Mouse (Mus musculus): ENCODE data around the gene Magi2. TPM values are rescaled to one million over a fixed set of nuclear protein-coding genes. Genes with fewer than 3 reads are reported as not detected.
A peak's percentile ranks its signal among the peaks of the same experiment; 100 is the strongest.

Magi2 gene
- polyA plus RNA-seq, 1 experiment from 2014 or later, result 6.5 TPM

DNA sequence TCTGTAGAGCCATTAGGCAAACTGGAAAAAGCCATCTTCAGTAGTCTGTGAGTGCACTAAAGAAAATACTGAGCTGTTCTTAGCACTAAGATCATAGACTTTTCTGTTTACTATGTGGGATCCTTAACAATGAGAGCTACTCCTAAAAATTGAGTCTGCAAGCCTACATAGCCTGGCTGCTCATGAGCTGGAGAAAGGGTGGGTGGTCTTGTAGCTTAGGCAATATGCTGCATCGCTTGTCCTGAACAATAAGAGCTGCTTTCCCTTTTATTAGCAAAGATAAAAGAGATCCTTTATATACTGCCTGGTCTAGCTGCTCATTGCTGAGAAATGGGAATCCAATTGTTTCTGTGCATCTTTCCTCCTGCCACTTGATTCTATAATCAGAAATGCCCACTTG lies 841.7 kb downstream of the Magi2 start:
- Histone ChIP-seq H3K4me3 (no peak overlapping the region), H3K27ac (replicated peaks) (no peak overlapping the region), H3K4me1 (peaks cover 16% of the 10 kb centered on the region), H3K9me3 (no peaks in the 10 kb centered on the region), H3K36me3 (replicated peaks) (no peaks in the 10 kb centered on the region), H3K27me3 (replicated peaks; ENCODE audit: low read depth, poor library complexity, severe bottlenecking) (no peaks in the 10 kb centered on the region)
- DNase-seq (ENCODE audit: low spot score), result no peak
- 45% methylated on average over 1 of the region's 1 CpGs for WGBS

GRCm38 (mm10) chr5:20068921-20069486 lies 842.2 kb downstream of the Magi2 start:
- Histone ChIP-seq H3K4me3 (no peak overlapping the region), H3K9me3 (no peaks in the 10 kb centered on the region), H3K36me3 (replicated peaks) (no peaks in the 10 kb centered on the region), H3K27me3 (replicated peaks; ENCODE audit: low read depth, poor library complexity, severe bottlenecking) (no peaks in the 10 kb centered on the region), H3K27ac (replicated peaks) (no peak overlapping the region), H3K4me1 (peaks cover 16% of the 10 kb centered on the region)
- WGBS, result 35% methylated on average over 3 of the region's 3 CpGs
- DNase-seq (ENCODE audit: low spot score), result no peak

DNA sequence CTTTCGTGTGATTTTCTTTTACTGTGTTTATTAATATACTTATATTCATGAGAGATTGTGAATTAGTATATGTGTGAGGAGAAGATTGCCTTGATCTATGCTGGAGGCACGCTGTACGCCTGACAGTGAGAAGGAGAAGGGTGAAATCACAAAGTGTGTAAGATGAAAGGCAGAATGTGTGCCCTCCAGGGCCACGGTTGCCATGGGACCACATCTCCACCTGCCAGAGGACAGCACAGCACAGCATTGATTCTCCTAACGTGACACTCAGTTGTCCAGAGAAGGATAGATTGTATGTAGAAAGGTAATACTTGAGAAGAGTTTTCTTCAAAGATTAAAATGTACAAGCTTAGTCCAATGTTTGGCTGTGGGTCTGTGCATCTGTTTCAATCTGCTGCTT lies 847.3 kb downstream of the Magi2 start:
- Histone ChIP-seq H3K27ac (replicated peaks) (no peak overlapping the region), H3K4me1 (peaks cover under 1% of the 10 kb centered on the region; the same call in 1 of the 2 replicates), H3K4me3 (no peak overlapping the region), H3K36me3 (replicated peaks) (no peaks in the 10 kb centered on the region), H3K27me3 (replicated peaks; ENCODE audit: low read depth, poor library complexity, severe bottlenecking) (no peaks in the 10 kb centered on the region), H3K9me3 (no peaks in the 10 kb centered on the region)
- DNase-seq (ENCODE audit: low spot score), result no peak
- 77% methylated on average over 5 of the region's 5 CpGs for WGBS

- H3K27me3 ChIP-seq (replicated peaks; ENCODE audit: low read depth, poor library complexity, severe bottlenecking), result no peaks in the 10 kb centered on the region
- DNase-seq (ENCODE audit: low spot score), result no peak
- H3K4me1 ChIP-seq, result no peaks in the 10 kb centered on the region
- H3K36me3 ChIP-seq (replicated peaks), result no peaks in the 10 kb centered on the region
- no peak overlapping the region for H3K27ac ChIP-seq (replicated peaks)
- no peaks in the 10 kb centered on the region for H3K9me3 ChIP-seq
- 92% methylated on average over 4 of the region's 4 CpGs for WGBS
- H3K4me3 ChIP-seq, result no peak overlapping the region
Measured at GRCm38 (mm10) chr5:20074867-20075266, 848.0 kb downstream of the Magi2 start.

DNA sequence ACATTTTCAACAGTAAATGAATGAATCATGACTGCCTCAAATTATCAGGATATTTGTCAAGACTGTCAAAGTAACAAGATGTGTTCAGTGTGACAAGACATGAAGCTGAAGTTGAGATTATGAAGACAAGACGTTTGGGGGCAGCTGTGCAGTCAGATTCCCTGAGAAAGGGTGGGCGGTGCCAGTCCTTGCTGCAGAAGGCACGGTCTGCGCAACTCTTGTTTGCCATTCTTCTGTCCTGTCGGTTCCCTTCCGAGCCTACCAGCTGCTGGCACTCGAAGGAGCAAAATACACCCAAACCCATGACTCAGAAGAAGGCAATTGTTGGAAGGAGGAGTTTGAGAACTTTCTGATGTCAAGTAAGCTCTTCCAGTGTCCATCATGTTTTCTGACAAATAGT lies 852.1 kb downstream of the Magi2 start:
- Histone ChIP-seq H3K27me3 (replicated peaks; ENCODE audit: low read depth, poor library complexity, severe bottlenecking) (no peaks in the 10 kb centered on the region), H3K4me3 (no peak overlapping the region), H3K36me3 (replicated peaks) (no peaks in the 10 kb centered on the region), H3K27ac (replicated peaks) (no peak overlapping the region), H3K9me3 (no peaks in the 10 kb centered on the region), H3K4me1 (peaks cover 7% of the 10 kb centered on the region; the same call in 1 of the 2 replicates)
- no peak for DNase-seq (ENCODE audit: low spot score)
- 79% methylated on average over 7 of the region's 7 CpGs for WGBS

- Histone ChIP-seq H3K4me1 (peaks cover 7% of the 10 kb centered on the region; the same call in 1 of the 2 replicates), H3K27me3 (replicated peaks; ENCODE audit: low read depth, poor library complexity, severe bottlenecking) (no peaks in the 10 kb centered on the region), H3K27ac (replicated peaks) (peak overlapping the region; percentile 40; the same call in 1 of the 2 replicates), H3K4me3 (no peak overlapping the region), H3K9me3 (no peaks in the 10 kb centered on the region), H3K36me3 (replicated peaks) (no peaks in the 10 kb centered on the region)
- peak; percentile 57 for DNase-seq (ENCODE audit: low spot score)
- 36% methylated on average over 9 of the region's 9 CpGs for WGBS
Measured at GRCm38 (mm10) chr5:20080605-20081309, 853.9 kb downstream of the Magi2 start.

DNA sequence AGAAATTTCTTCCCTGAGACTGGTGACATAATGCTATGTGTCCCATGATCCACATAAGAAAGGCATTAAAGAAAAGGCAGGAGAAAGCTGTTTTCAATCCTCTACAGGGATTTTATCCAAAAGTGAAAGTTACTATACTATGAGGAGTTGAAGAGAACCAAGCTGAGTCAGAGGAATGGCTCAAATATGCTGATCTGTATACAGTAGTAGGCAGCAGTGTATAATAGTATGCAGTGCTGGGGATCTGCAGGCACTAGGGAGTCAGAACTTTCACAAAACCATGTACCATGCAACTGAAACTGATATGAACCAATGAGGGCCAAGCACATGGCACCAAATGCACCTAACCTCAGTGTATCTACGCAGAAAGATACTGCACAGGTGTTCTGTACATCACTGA lies 855.5 kb downstream of the Magi2 start:
- no peaks in the 10 kb centered on the region for H3K9me3 ChIP-seq
- no peak overlapping the region for H3K27ac ChIP-seq (replicated peaks)
- no peaks in the 10 kb centered on the region for H3K36me3 ChIP-seq (replicated peaks)
- no peak for DNase-seq (ENCODE audit: low spot score)
- WGBS, result 92% methylated on average over 1 of the region's 1 CpGs
- no peaks in the 10 kb centered on the region for H3K27me3 ChIP-seq (replicated peaks; ENCODE audit: low read depth, poor library complexity, severe bottlenecking)
- peaks cover 7% of the 10 kb centered on the region; the same call in 1 of the 2 replicates for H3K4me1 ChIP-seq
- H3K4me3 ChIP-seq, result no peak overlapping the region

GRCm38 (mm10) chr5:20087083-20087482 lies 860.2 kb downstream of the Magi2 start:
- H3K4me1 ChIP-seq, result no peaks in the 10 kb centered on the region
- H3K9me3 ChIP-seq, result no peaks in the 10 kb centered on the region
- no peak overlapping the region for H3K4me3 ChIP-seq
- WGBS, result 75% methylated on average over 6 of the region's 6 CpGs
- no peaks in the 10 kb centered on the region for H3K36me3 ChIP-seq (replicated peaks)
- no peak for DNase-seq (ENCODE audit: low spot score)
- H3K27ac ChIP-seq (replicated peaks), result no peak overlapping the region
- H3K27me3 ChIP-seq (replicated peaks; ENCODE audit: low read depth, poor library complexity, severe bottlenecking), result no peaks in the 10 kb centered on the region

- Histone ChIP-seq H3K4me1 (no peaks in the 10 kb centered on the region), H3K36me3 (replicated peaks) (no peaks in the 10 kb centered on the region), H3K4me3 (no peak overlapping the region), H3K9me3 (no peaks in the 10 kb centered on the region), H3K27me3 (replicated peaks; ENCODE audit: low read depth, poor library complexity, severe bottlenecking) (no peaks in the 10 kb centered on the region), H3K27ac (replicated peaks) (no peak overlapping the region)
- DNase-seq (ENCODE audit: low spot score), result no peak
Measured at GRCm38 (mm10) chr5:20103869-20104268, 877.0 kb downstream of the Magi2 start.

GRCm38 (mm10) chr5:20104496-20104895 lies 877.7 kb downstream of the Magi2 start:
- no peak for DNase-seq (ENCODE audit: low spot score)
- no peaks in the 10 kb centered on the region for H3K4me1 ChIP-seq
- H3K27ac ChIP-seq (replicated peaks), result no peak overlapping the region
- no peaks in the 10 kb centered on the region for H3K27me3 ChIP-seq (replicated peaks; ENCODE audit: low read depth, poor library complexity, severe bottlenecking)
- H3K36me3 ChIP-seq (replicated peaks), result no peaks in the 10 kb centered on the region
- no peak overlapping the region for H3K4me3 ChIP-seq
- WGBS, result 71% methylated on average over 3 of the region's 3 CpGs
- no peaks in the 10 kb centered on the region for H3K9me3 ChIP-seq

DNA sequence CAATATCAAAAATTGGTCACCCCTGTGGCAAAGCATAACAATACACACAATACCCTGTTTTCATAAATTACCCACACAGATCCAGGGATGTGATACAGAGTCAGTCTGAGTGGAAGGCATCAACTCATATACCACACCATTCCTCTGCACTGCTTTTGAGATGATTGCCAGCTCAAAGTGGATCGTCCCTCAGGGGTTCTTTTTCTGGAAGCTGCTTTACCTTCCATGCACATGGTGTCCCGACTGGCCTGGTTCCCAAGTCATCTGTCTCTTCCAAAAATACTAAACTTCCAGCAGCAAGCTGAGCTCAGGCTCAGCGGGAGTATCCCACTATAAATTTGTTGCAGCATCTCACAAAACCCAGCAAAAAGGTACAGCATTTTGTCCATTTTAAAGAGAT lies 882.7 kb downstream of the Magi2 start:
- no peak for DNase-seq (ENCODE audit: low spot score)
- no peaks in the 10 kb centered on the region for H3K36me3 ChIP-seq (replicated peaks)
- 84% methylated on average over 3 of the region's 3 CpGs for WGBS
- H3K27ac ChIP-seq (replicated peaks), result no peak overlapping the region
- peaks cover 5% of the 10 kb centered on the region; the same call in 1 of the 2 replicates for H3K4me1 ChIP-seq
- no peaks in the 10 kb centered on the region for H3K9me3 ChIP-seq
- no peak overlapping the region for H3K4me3 ChIP-seq
- no peaks in the 10 kb centered on the region for H3K27me3 ChIP-seq (replicated peaks; ENCODE audit: low read depth, poor library complexity, severe bottlenecking)

- Histone ChIP-seq H3K4me1 (no peaks in the 10 kb centered on the region), H3K4me3 (no peak overlapping the region), H3K9me3 (no peaks in the 10 kb centered on the region), H3K27ac (replicated peaks) (no peak overlapping the region), H3K27me3 (replicated peaks; ENCODE audit: low read depth, poor library complexity, severe bottlenecking) (no peaks in the 10 kb centered on the region), H3K36me3 (replicated peaks) (no peaks in the 10 kb centered on the region)
- no peak for DNase-seq (ENCODE audit: low spot score)
- WGBS, result 87% methylated on average over 3 of the region's 3 CpGs
Measured at GRCm38 (mm10) chr5:20117156-20117555, 890.3 kb downstream of the Magi2 start.

- H3K27ac ChIP-seq (replicated peaks), result no peak overlapping the region
- 74% methylated on average over 2 of the region's 2 CpGs for WGBS
Measured at GRCm38 (mm10) chr5:20140235-20140634, 913.4 kb downstream of the Magi2 start.

More at GRCm38 (mm10) chr5:20140235-20140634, 913.4 kb downstream of the Magi2 start:
- Histone ChIP-seq H3K9me3 (no peaks in the 10 kb centered on the region), H3K4me1 (peaks cover 13% of the 10 kb centered on the region), H3K27me3 (replicated peaks; ENCODE audit: low read depth, poor library complexity, severe bottlenecking) (no peaks in the 10 kb centered on the region), H3K4me3 (no peak overlapping the region), H3K36me3 (replicated peaks) (no peaks in the 10 kb centered on the region)
- DNase-seq (ENCODE audit: low spot score), result no peak

Data from embryonic facial prominence, embryonic 10.5 days (tissue).